Mouse (Mus musculus): ENCODE results near the gene Alox8. TPM values are rescaled to one million over a fixed set of nuclear protein-coding genes. Genes with fewer than 3 reads are reported as not detected.

Gene Alox8
- not detected for polyA plus RNA-seq (2021)

DNA sequence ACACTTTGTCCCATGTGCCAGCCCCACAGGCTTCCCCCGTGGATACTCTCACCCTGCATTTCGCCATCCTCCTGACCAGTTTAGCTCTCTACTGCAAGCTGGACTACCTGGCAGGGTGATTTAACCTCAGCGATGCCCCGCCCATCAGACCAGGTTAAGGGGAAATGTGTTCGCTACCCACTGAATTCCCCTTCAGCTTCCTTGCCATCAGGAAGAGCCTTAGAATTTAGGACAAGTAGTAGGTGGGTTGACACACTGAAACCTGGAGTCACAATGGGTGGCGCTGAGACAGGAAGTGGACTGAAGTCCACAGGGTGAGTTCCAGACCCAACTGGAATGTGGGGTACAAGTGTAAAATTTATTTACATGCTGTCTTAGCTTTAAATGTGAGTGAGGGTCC lies at the start of gene Alox8:
Gene Alox8 (minus strand): TSS at position 101 of the 400 bp plus-strand sequence.
- DNase-seq (ENCODE audit: low read depth, low spot score), result no peak
- peaks cover 45% of the 10 kb centered on the region for H3K27me3 ChIP-seq
- ATAC-seq, result no peak
- ChIA-PET CTCF (interaction anchor here (1.2 kb wide), 1 partner anchor 40 kb away, joined by 3 read pairs; no protein-coding TSS in a partner anchor), POLR2A (no interaction called here)
- no peak for TF ChIP-seq CTCF (IDR thresholded peaks at IDR 0.05)
- in situ Hi-C loops (cut with MboI; ENCODE audit: low pct_unique_long_range_greater_than_20kb), result loop anchor here (5.0 kb wide), 1 partner anchor 45 kb away; no protein-coding TSS in a partner anchor

DNA sequence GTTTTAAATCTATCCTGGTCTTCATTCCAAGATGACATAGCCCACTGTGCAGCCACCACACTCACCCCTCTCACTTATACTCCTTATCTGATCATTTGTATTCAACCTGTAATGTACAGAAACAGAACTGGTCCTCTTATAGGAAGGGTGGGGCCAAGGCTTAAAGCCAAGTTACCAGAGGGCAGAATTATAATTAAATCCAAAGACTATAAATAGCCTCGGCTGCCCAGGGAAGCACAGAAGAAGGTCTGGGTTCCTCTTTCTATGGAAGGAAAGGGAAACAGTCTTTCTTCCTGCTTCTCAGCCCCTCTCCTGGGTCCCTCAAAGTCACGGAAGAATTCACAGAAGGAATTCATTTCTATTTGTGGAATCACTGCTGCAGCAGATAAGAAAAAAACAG lies 48.0 kb upstream of the Alox8 start:
- no peak for TF ChIP-seq CTCF (IDR thresholded peaks at IDR 0.05)
- ChIA-PET POLR2A (no interaction called here), CTCF (interaction anchor here (0.7 to 1.2 kb wide), 3 partner anchors 8 to 43 kb away, joined by 3 to 4 read pairs (median 3); no protein-coding TSS in a partner anchor)
- H3K27me3 ChIP-seq, result no peaks in the 10 kb centered on the region
- DNase-seq (ENCODE audit: low read depth, low spot score) (no peak), ATAC-seq (no peak)
- in situ Hi-C loops (cut with MboI; ENCODE audit: low pct_unique_long_range_greater_than_20kb), result loop anchor here (10.0 kb wide), 1 partner anchor 181 kb away; no protein-coding TSS in a partner anchor

DNA sequence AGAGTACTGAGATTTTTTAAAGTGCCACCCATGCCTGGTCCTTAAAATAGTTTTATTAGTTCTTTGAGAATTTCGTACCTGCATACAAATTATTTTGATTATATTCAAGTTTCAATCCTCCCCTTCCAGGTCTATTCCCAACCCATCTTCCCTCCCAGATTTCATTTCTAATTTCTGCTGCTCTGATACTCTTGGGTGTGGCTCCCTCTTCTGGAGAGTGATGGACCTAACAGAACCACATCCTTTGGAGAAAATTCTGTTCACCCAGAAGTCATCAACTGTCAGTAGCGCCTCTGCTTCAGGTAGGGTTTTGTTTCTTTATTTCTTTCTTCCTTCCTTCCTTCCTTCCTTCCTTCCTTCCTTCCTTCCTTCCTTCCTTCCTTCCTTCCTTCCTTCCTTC lies 47.3 kb upstream of the Alox8 start:
- DNase-seq (ENCODE audit: low read depth, low spot score) (no peak), ATAC-seq (no peak)
- in situ Hi-C loops (cut with MboI; ENCODE audit: low pct_unique_long_range_greater_than_20kb), result loop anchor here (5.0 to 10.0 kb wide), 3 partner anchors 48 to 180 kb away; partner anchors contain the start of genes Alox8 and Aloxe3
- ChIA-PET CTCF (no interaction called here), POLR2A (no interaction called here)
- peak; percentile 78 for TF ChIP-seq CTCF (IDR thresholded peaks at IDR 0.05)
- no peaks in the 10 kb centered on the region for H3K27me3 ChIP-seq

DNA sequence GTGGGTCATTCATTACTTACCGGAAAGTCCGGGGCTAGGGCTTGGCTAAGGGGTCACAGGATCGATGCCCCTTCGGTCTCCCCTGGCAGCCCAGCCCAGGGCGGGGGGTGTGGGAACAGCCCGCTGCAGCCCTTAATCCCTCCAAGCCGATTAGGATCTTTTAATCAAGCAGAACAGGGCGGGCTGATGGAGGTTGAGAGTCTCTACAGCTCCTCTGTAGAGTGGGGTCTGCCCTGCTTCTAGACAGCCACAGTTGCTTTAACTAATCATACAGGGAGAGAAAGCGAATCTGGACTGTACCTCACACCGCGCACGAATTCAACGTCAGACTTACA lies 39.2 kb upstream of the Alox8 start, which contains the start of gene Gucy2e:
Gene Gucy2e (minus strand): TSS at position 111 of the 335 bp plus-strand sequence.
- ChIA-PET POLR2A (no interaction called here), CTCF (no interaction called here)
- ATAC-seq, result no peak
- H3K27me3 ChIP-seq, result peaks cover 4% of the 10 kb centered on the region
- no peak for DNase-seq (ENCODE audit: low read depth, low spot score)
- no peak for TF ChIP-seq CTCF (IDR thresholded peaks at IDR 0.05)
- in situ Hi-C loops (cut with MboI; ENCODE audit: low pct_unique_long_range_greater_than_20kb), result no loop called here

- ATAC-seq (no peak), DNase-seq (ENCODE audit: low read depth, low spot score) (no peak)
- in situ Hi-C loops (cut with MboI; ENCODE audit: low pct_unique_long_range_greater_than_20kb), result no loop called here
- CTCF ChIA-PET, result no interaction called here
- TF ChIP-seq CTCF (IDR thresholded peaks at IDR 0.05), result no peak
- POLR2A ChIA-PET, result interaction anchor here (0.9 kb wide), 1 partner anchor 12 kb away, joined by 3 read pairs; no protein-coding TSS in a partner anchor
- H3K27me3 ChIP-seq, result peaks cover 4% of the 10 kb centered on the region
Measured at GRCm38 (mm10) chr11:69236061-69236925, 38.6 kb upstream of the Alox8 start.

GRCm38 (mm10) chr11:69235285-69236060 lies 37.8 kb upstream of the Alox8 start:
- DNase-seq (ENCODE audit: low read depth, low spot score), result no peak
- in situ Hi-C loops (cut with MboI; ENCODE audit: low pct_unique_long_range_greater_than_20kb), result no loop called here
- H3K27me3 ChIP-seq, result peaks cover 4% of the 10 kb centered on the region
- ChIA-PET CTCF (interaction anchor here (0.9 kb wide), 1 partner anchor 43 kb away, joined by 3 read pairs; no protein-coding TSS in a partner anchor), POLR2A (interaction anchor here (0.9 kb wide), 1 partner anchor 13 kb away, joined by 3 read pairs; no protein-coding TSS in a partner anchor)
- ATAC-seq, result no peak
- no peak for TF ChIP-seq CTCF (IDR thresholded peaks at IDR 0.05)

DNA sequence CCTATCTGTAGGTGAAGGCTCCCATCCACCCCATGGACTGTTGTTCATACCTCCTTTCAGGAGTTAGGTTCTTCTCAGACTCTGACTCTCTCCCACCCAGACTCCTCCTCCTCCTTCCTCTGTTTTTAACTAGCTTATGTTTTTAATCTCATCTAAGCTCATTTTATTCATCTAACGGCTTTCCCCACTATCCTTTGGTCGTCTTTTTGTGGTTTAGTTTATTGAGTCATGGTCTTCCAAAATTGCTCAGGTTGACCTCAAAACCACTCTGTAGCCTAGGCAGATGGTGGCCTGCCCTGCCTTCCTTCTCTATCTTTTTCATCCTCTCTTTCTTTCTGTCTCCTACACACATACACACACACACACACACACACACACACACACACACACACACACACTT lies 35.5 kb upstream of the Alox8 start:
- in situ Hi-C loops (cut with MboI; ENCODE audit: low pct_unique_long_range_greater_than_20kb), result no loop called here
- ChIA-PET POLR2A (no interaction called here), CTCF (no interaction called here)
- H3K27me3 ChIP-seq, result peaks cover 4% of the 10 kb centered on the region
- DNase-seq (ENCODE audit: low read depth, low spot score) (no peak), ATAC-seq (no peak)
- TF ChIP-seq CTCF (IDR thresholded peaks at IDR 0.05), result no peak

DNA sequence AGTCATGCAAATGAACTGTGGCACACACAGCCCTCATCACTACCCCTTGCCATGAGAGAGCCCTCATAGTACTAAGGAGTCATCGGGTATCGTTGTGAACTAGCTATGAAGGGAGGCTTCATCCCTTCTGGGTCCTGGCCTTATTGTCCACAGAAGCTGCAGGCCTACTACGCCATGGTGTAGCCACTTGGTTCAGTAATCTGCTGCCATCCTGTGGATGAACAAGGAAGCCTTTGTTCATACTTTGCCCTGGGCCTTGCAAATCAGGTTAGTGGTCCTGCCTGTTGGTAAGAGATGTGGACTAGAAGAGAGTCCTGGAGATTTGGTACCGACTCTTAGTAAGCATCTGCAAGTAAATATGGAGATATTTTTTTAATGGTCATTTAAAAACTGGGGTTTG lies 32.8 kb upstream of the Alox8 start:
- CTCF ChIA-PET, result no interaction called here
- POLR2A ChIA-PET, result no interaction called here
- DNase-seq (ENCODE audit: low read depth, low spot score), result no peak
- no peak for ATAC-seq
- no peak for TF ChIP-seq CTCF (IDR thresholded peaks at IDR 0.05)
- no peaks in the 10 kb centered on the region for H3K27me3 ChIP-seq
- in situ Hi-C loops (cut with MboI; ENCODE audit: low pct_unique_long_range_greater_than_20kb), result no loop called here

DNA sequence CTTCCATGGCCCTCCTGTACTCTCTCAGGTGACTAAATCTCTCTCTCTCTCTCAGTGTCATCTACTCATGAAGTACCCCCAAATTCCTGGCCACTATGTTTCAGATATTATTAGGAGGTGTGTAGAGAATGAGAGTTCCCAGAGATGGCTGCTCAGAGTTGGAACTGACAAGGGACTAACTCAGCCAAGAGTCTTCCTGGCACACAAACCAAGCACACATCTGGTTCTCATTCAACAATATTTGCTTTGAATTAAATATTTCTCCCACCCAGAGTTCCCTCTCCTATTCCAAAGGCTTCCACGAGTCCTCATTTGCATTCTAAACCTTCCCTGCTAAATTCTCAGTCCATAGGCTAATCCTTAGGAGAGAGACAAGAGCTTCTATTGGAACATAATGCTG lies 28.1 kb upstream of the Alox8 start:
- in situ Hi-C loops (cut with MboI; ENCODE audit: low pct_unique_long_range_greater_than_20kb), result no loop called here
- peaks cover 7% of the 10 kb centered on the region for H3K27me3 ChIP-seq
- ATAC-seq, result no peak
- ChIA-PET POLR2A (interaction anchor here (0.6 kb wide), 1 partner anchor 51 kb away, joined by 4 read pairs; no protein-coding TSS in a partner anchor), CTCF (no interaction called here)
- no peak for DNase-seq (ENCODE audit: low read depth, low spot score)
- TF ChIP-seq CTCF (IDR thresholded peaks at IDR 0.05), result no peak

DNA sequence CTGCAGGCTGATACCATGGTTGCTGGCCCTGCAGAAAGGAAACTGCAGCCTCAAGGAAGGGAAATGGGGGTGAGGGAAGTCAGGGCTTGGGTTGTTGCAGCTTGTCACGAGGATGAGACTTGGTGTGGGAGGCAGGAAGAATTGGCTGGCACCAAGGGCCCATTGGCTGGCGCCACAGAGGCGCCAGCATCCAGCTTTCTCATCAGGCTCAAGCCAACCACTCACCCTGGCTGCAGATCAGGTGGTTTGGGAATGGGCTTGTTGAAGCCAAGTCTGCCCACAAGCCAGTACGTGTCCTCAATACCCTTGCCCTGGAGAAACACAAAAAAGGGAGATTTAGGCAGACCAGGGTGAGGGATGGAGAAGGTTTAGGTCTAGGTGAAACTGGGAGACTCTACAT lies 25.5 kb upstream of the Alox8 start:
- ChIA-PET CTCF (interaction anchor here (1.8 kb wide), 1 partner anchor 25 kb away, joined by 4 read pairs; no protein-coding TSS in a partner anchor), POLR2A (no interaction called here)
- DNase-seq (ENCODE audit: low read depth, low spot score), result no peak
- ATAC-seq, result no peak
- no peak for TF ChIP-seq CTCF (IDR thresholded peaks at IDR 0.05)
- in situ Hi-C loops (cut with MboI; ENCODE audit: low pct_unique_long_range_greater_than_20kb), result no loop called here
- H3K27me3 ChIP-seq, result peaks cover 27% of the 10 kb centered on the region

GRCm38 (mm10) chr11:69221070-69221469 lies 23.4 kb upstream of the Alox8 start:
- in situ Hi-C loops (cut with MboI; ENCODE audit: low pct_unique_long_range_greater_than_20kb), result no loop called here
- POLR2A ChIA-PET, result no interaction called here
- no peak for DNase-seq (ENCODE audit: low read depth, low spot score)
- ATAC-seq, result no peak
- TF ChIP-seq CTCF (IDR thresholded peaks at IDR 0.05), result no peak
- H3K27me3 ChIP-seq, result peaks cover 46% of the 10 kb centered on the region
- CTCF ChIA-PET, result no interaction called here
